Mouse (Mus musculus) cerebellum, adult 8-10 months (tissue): Measurements from ENCODE around the gene Wwox.
A peak's percentile ranks its signal among the peaks of the same experiment; 100 is the strongest.

ENCODE experiments used
- DNase-seq: peaks from one replicate; pipeline ENCODE4 v3.0.0; 2022

Wwox gene

GRCm38 (mm10) chr8:114878449-114879276, 439.2 kb downstream of the Wwox start:
- DNase-seq = no peak

DNA sequence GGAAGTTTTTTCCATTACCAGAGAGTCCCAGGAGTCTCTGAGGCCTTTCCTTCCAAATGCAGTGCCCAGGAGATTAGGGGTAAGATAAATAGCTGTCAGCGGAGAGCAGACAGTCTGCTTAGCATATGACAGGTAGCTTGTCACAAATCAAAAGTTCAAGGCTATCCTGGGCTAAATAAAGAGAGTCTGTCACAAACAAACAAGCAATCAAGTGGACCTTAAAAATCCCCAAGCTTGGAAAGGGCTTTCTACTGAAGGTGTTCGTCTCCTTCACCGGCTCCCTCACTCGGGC, 439.8 kb downstream of the Wwox start:
- no peak for DNase-seq

DNA sequence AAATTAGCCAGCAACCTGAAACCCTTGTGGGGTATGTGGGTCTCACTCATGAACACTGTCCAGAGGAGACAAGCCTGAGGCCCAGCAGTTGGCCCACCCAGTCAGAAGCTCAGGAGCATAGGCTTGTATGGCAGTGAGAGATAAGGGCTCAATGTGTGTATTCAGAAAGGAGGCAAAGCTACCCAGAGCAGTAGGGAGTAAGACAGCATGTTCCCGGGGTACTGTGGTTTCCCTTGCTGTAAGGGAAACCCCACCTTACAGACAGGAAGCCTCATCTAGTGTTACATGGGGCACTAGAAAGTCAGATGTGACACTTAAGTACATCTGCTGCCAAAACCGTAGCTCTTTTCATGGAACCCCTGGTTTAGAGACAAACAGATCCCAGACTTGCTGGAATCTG, 440.2 kb downstream of the Wwox start:
- no peak for DNase-seq

GRCm38 (mm10) chr8:114880475-114881135, 441.1 kb downstream of the Wwox start:
- DNase-seq = no peak

GRCm38 (mm10) chr8:114881891-114882401, 442.5 kb downstream of the Wwox start:
- peak; percentile 51 for DNase-seq

- no peak for DNase-seq
Measured at GRCm38 (mm10) chr8:114882504-114882903, 443.0 kb downstream of the Wwox start.

DNA sequence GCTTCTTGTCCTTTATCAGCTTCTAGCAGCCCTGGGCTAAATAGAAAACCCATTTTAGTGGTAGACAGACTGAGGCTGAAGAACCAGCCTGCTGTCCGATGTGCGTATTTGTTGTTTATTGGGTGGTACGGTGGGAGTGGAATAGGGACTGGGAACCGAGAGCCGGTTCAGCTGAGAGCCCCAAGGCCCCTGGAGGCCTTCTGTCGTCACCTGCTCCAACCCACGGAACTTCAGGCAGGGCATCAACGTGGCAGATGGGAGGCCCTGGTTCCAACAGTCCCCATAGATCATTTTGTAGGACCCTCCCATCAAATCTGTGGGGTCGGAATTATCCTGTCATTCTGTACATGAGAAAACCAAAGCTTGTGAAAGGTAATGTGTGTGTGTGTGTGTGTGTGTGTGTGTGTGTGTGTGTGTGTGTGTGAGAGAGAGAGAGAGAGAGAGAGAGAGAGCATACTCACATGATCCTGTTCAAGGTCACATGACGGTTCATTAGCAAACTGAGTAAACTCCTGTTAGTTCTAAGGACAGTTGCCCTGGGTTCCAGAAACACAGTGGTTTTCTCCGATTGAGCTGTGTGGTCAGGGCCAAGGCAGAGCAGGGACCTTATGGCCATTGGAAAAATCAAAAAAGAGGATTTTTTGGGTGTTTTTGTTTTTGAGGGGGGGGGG, 443.6 kb downstream of the Wwox start:
- no peak for DNase-seq

GRCm38 (mm10) chr8:114883967-114884366, 444.5 kb downstream of the Wwox start:
- DNase-seq = no peak

GRCm38 (mm10) chr8:114885026-114885592, 445.7 kb downstream of the Wwox start:
- no peak for DNase-seq

DNA sequence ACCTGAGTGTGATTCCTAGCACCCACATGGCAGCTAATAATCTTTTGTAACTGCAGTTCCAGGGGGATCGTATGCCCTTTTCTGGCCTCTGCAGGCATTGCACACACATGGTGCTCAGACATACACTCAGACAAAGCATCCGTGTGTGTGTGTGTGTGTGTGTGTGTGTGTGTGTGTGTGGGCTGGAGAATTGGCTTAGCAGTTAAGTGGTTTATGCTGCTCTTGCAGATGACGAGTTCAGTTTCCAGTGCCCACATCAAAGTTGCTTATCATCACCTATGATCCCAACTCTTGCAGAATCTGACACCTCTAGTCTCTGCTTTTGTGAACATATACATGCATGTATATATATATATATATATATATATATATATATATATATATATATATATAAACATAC, 448.9 kb downstream of the Wwox start:
- no peak for DNase-seq

- peak; percentile 36 for DNase-seq
Measured at GRCm38 (mm10) chr8:114889578-114890374, 450.3 kb downstream of the Wwox start.

DNA sequence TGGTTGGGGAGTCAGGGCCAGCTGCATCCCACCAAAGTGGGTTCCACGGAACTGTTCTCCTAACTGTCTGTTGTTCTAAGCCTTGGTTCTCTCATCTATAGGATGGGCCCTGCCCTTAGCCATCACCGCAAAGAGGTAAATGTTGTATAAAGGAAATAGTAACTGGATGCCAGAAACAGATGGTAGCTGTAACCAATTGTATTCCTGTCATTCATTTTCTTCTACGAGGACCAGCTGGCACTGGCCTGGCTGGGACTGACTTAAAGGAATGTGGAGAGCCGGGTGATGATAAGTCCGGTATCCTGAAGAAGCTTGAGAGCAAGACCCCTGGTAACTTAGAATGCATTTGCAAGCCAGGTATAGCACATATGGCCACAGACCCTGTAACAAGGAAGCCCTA, 451.0 kb downstream of the Wwox start:
- peak; percentile 19 for DNase-seq

- DNase-seq = no peak
Measured at GRCm38 (mm10) chr8:114891252-114891651, 451.8 kb downstream of the Wwox start.

- DNase-seq = no peak
Measured at GRCm38 (mm10) chr8:114897432-114897831, 458.0 kb downstream of the Wwox start.

DNA sequence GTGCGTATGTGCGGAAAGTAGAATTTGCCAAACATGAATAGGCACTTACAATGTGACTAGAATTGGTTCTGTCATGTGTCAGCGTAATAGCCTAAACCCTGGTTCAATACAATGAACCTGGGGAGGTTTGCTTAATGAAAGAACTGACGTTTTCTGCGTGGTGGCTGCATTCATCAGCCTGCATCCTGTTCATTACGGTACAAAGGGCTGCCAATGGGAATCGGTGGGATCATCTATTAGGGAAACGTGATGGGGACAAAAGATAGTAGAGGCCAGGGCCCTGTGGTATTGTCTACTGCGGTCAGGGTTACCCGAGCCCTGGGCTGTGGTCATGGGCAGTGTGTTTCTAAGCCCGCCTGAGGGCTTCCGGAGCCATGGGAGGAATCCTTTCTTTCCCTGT, 459.7 kb downstream of the Wwox start:
- DNase-seq = no peak

DNA sequence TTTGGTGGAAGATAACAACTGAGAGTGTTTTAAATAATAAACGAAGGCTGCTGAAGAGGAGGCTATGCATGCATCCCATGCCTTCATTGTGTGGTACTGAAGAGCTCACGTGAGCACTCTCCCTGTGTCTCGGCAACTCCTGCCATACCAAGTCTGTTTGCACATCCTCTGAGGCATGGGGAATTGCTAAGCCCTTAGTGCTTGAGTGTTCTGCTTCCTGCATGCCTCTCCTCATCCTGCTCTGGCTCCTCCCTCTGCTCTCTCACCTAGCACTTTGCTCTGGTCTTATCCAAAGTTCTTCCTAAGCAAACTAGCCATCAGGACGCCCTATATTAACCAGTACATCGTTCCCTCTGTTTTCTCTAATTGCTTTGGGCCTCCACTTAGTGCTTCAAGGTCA, 463.1 kb downstream of the Wwox start:
- DNase-seq = no peak

DNA sequence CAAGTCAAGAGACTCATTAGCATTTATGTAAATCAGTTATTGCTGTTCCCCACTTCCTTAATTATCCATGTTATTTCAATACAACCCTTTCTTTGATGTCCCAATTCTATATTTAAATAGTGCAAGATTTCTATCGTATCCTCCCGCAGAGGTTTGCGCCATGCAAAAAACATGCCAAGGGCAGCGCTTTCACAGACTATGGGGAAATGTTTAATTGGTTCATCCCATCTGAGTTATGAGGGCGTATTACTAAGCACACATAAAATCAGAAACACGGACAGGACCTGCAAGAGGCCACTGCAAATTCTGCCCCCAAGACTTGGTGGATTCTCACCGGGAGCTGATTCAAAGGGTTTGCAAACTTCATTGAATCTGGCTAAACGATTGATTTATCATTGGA, 468.6 kb downstream of the Wwox start:
- no peak for DNase-seq

GRCm38 (mm10) chr8:114908589-114908988, 469.1 kb downstream of the Wwox start:
- no peak for DNase-seq

- DNase-seq = no peak
Measured at GRCm38 (mm10) chr8:114909146-114909545, 469.7 kb downstream of the Wwox start.

GRCm38 (mm10) chr8:114911031-114911580, 471.7 kb downstream of the Wwox start:
- no peak for DNase-seq

- DNase-seq = peak; percentile 10
Measured at GRCm38 (mm10) chr8:114923629-114924028, 484.2 kb downstream of the Wwox start.

DNA sequence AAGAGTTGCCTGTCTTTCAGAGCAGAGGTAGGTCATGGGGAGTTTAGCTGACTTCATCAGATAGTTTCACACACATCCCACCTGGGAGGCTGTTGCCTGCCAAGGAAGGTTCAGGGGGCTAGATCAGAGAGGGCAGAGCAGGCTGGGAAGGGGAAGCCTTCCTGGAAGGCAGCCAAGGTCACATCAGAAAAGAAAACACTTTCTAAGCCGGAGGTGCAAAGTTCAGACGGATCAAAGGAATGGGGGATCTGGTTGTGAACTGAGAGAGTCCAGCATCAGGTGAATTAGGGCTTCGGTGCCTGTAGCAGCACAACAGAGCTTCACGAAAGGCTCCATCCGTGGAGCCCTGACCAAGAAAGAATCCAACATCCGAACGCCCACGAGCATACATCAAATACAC, 488.0 kb downstream of the Wwox start:
- no peak for DNase-seq
